Mouse (Mus musculus): ENCODE measurements at regions not wholly inside any gene's neighbourhood (a gene's known extent, or its start where the extent isn't known, plus 50 kb on each side); places are given as distances from the start of the nearest gene placed in this dataset.

GRCm38 (mm10) chr14:105416964-105417363 lies 158.6 kb downstream of the Ndfip2 start:
- no peak for TF ChIP-seq CTCF (IDR thresholded peaks at IDR 0.05; ENCODE audit: low read depth)
- Histone ChIP-seq H3K4me1 (replicated peaks; ENCODE audit: control insufficient read depth, insufficient read depth, low read length) (no peaks in the 10 kb centered on the region), H3K4me2 (replicated peaks; ENCODE audit: low read depth) (no peak overlapping the region), H3K27me3 (replicated peaks; ENCODE audit: control insufficient read depth, insufficient read depth, low read length) (no peaks in the 10 kb centered on the region), H3K9me3 (ENCODE audit: control insufficient read depth) (no peaks in the 10 kb centered on the region), H3K4me3 (ENCODE audit: low read depth, low read length) (no peak overlapping the region), H3K27ac (ENCODE audit: low read depth, low read length) (no peak overlapping the region), H3K9ac (ENCODE audit: low read depth, low read length) (no peak overlapping the region), H3K36me3 (ENCODE audit: control insufficient read depth, insufficient read depth) (no peaks in the 10 kb centered on the region)
- 77% methylated on average over 7 of the region's 7 CpGs for WGBS
- no peak for ATAC-seq

DNA sequence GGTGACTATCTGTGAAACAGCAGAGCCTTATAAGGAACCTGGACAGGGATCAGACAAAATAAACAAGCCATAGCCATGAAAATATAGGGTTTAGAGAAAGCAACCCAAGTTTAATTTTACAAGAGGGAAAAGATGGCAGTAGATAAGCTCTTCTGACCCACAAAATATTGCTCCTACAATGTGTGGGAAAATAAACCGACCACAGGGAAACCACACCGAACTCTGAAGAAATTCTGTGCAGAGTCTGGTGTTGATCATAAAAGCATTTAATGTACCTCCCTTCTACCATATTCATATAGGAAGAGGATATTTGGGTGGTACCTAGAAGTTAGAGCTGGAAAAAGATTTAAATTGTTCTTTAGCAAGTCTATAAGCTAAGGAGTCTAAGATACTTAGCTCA lies 146.3 kb downstream of the Ndfip2 start:
- ATAC-seq, result no peak
- 84% methylated on average over 2 of the region's 2 CpGs for WGBS

GRCm38 (mm10) chr14:105404241-105404640 lies 145.9 kb downstream of the Ndfip2 start:
- Histone ChIP-seq H3K9ac (ENCODE audit: low read depth, low read length) (no peak overlapping the region), H3K27ac (ENCODE audit: low read depth, low read length) (no peak overlapping the region), H3K4me1 (replicated peaks; ENCODE audit: control insufficient read depth, insufficient read depth, low read length) (no peaks in the 10 kb centered on the region), H3K4me3 (ENCODE audit: low read depth, low read length) (no peak overlapping the region), H3K27me3 (replicated peaks; ENCODE audit: control insufficient read depth, insufficient read depth, low read length) (no peaks in the 10 kb centered on the region), H3K36me3 (ENCODE audit: control insufficient read depth, insufficient read depth) (no peaks in the 10 kb centered on the region), H3K9me3 (ENCODE audit: control insufficient read depth) (no peaks in the 10 kb centered on the region), H3K4me2 (replicated peaks; ENCODE audit: low read depth) (no peak overlapping the region)
- ATAC-seq, result no peak
- no peak for TF ChIP-seq CTCF (IDR thresholded peaks at IDR 0.05; ENCODE audit: low read depth)
- 83% methylated on average over 6 of the region's 6 CpGs for WGBS

More for the DNA sequence above, 146.3 kb downstream of the Ndfip2 start:
- Histone ChIP-seq H3K27ac (ENCODE audit: low read depth, low read length) (no peak overlapping the region), H3K9me3 (ENCODE audit: control insufficient read depth) (no peaks in the 10 kb centered on the region), H3K27me3 (replicated peaks; ENCODE audit: control insufficient read depth, insufficient read depth, low read length) (no peaks in the 10 kb centered on the region), H3K9ac (ENCODE audit: low read depth, low read length) (no peak overlapping the region), H3K36me3 (ENCODE audit: control insufficient read depth, insufficient read depth) (no peaks in the 10 kb centered on the region), H3K4me1 (replicated peaks; ENCODE audit: control insufficient read depth, insufficient read depth, low read length) (no peaks in the 10 kb centered on the region), H3K4me3 (ENCODE audit: low read depth, low read length) (no peak overlapping the region), H3K4me2 (replicated peaks; ENCODE audit: low read depth) (no peak overlapping the region)
- no peak for TF ChIP-seq CTCF (IDR thresholded peaks at IDR 0.05; ENCODE audit: low read depth)

DNA sequence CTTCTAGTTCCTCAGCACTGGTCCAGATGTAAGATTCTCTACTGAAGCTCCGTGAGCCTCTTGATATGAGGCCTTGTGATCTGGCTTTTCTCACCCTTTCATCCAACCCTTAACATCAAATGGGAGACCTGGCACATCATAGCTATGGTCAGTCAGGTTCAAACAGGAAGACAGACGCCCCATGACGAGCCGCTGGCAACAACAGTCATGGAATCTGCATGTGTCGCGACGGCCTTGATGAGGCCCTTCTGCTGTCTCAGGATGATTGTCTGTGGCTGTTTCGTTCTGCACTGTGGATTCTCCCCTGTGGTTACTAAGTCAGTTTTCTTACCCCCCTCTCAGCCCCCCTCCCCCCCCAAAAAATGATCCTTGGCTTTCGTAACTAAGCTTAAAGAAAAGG lies 144.9 kb downstream of the Ndfip2 start:
- no peaks in the 10 kb centered on the region for H3K4me1 ChIP-seq (replicated peaks; ENCODE audit: control insufficient read depth, insufficient read depth, low read length)
- H3K4me2 ChIP-seq (replicated peaks; ENCODE audit: low read depth), result no peak overlapping the region
- H3K9ac ChIP-seq (ENCODE audit: low read depth, low read length), result no peak overlapping the region
- no peaks in the 10 kb centered on the region for H3K27me3 ChIP-seq (replicated peaks; ENCODE audit: control insufficient read depth, insufficient read depth, low read length)
- H3K4me3 ChIP-seq (ENCODE audit: low read depth, low read length), result no peak overlapping the region
- no peaks in the 10 kb centered on the region for H3K9me3 ChIP-seq (ENCODE audit: control insufficient read depth)
- no peak for TF ChIP-seq CTCF (IDR thresholded peaks at IDR 0.05; ENCODE audit: low read depth)
- no peaks in the 10 kb centered on the region for H3K36me3 ChIP-seq (ENCODE audit: control insufficient read depth, insufficient read depth)
- 84% methylated on average over 9 of the region's 9 CpGs for WGBS
- H3K27ac ChIP-seq (ENCODE audit: low read depth, low read length), result no peak overlapping the region
- no peak for ATAC-seq

GRCm38 (mm10) chr14:105402556-105402955 lies 144.2 kb downstream of the Ndfip2 start:
- H3K9me3 ChIP-seq (ENCODE audit: control insufficient read depth), result no peaks in the 10 kb centered on the region
- ATAC-seq, result no peak
- no peak overlapping the region for H3K4me2 ChIP-seq (replicated peaks; ENCODE audit: low read depth)
- H3K9ac ChIP-seq (ENCODE audit: low read depth, low read length), result no peak overlapping the region
- TF ChIP-seq CTCF (IDR thresholded peaks at IDR 0.05; ENCODE audit: low read depth), result no peak
- H3K36me3 ChIP-seq (ENCODE audit: control insufficient read depth, insufficient read depth), result no peaks in the 10 kb centered on the region
- no peak overlapping the region for H3K4me3 ChIP-seq (ENCODE audit: low read depth, low read length)
- no peaks in the 10 kb centered on the region for H3K27me3 ChIP-seq (replicated peaks; ENCODE audit: control insufficient read depth, insufficient read depth, low read length)
- H3K27ac ChIP-seq (ENCODE audit: low read depth, low read length), result no peak overlapping the region
- 95% methylated on average over 10 of the region's 10 CpGs for WGBS
- 0 out of 2 replicates have a peak, but pooled peaks cover 1% of the 10 kb centered on the region for H3K4me1 ChIP-seq (replicated peaks; ENCODE audit: control insufficient read depth, insufficient read depth, low read length)

GRCm38 (mm10) chr14:105397467-105397866 lies 139.1 kb downstream of the Ndfip2 start:
- TF ChIP-seq CTCF (IDR thresholded peaks at IDR 0.05; ENCODE audit: low read depth), result peak; percentile 88
- ATAC-seq, result no peak
- Histone ChIP-seq H3K27ac (ENCODE audit: low read depth, low read length) (no peak overlapping the region), H3K9ac (ENCODE audit: low read depth, low read length) (no peak overlapping the region), H3K27me3 (replicated peaks; ENCODE audit: control insufficient read depth, insufficient read depth, low read length) (no peaks in the 10 kb centered on the region), H3K4me3 (ENCODE audit: low read depth, low read length) (no peak overlapping the region), H3K36me3 (ENCODE audit: control insufficient read depth, insufficient read depth) (no peaks in the 10 kb centered on the region), H3K4me1 (replicated peaks; ENCODE audit: control insufficient read depth, insufficient read depth, low read length) (0 out of 2 replicates have a peak, but pooled peaks cover 2% of the 10 kb centered on the region), H3K4me2 (replicated peaks; ENCODE audit: low read depth) (peak overlapping the region; percentile 43), H3K9me3 (ENCODE audit: control insufficient read depth) (no peaks in the 10 kb centered on the region)
- WGBS, result 29% methylated on average over 8 of the region's 8 CpGs
